Mouse (Mus musculus) forebrain, embryonic 16.5 days (tissue): Measurements from ENCODE around the gene Gm42420. TPM values are rescaled to one million over a fixed set of nuclear protein-coding genes. Genes with fewer than 3 reads are reported as not detected.

Experiments
- ATAC-seq: fragments of 200-750 bp; cut with Nextera tagmentation; 2 replicates; pipeline ENCODE4 v1.8.0; 2017; ENCODE audit warnings: mild to moderate bottlenecking, moderate library complexity
- H3K27ac ChIP-seq: fragments of 300-500 bp; sonication (generic); 2 replicates; pipeline ENCODE4 v1.5.1; 2014; ENCODE audit warnings: low read length, control low read depth
- H3K27me3 ChIP-seq: fragments of 300-500 bp; sonication (generic); replicated peaks from 2 replicates; pipeline ENCODE4 v1.6.1; 2014; ENCODE audit warnings: low read length; ENCODE audit not compliant: control insufficient read depth, insufficient read depth
- H3K36me3 ChIP-seq: fragments of 300-500 bp; sonication (generic); 2 replicates; pipeline ENCODE4 v1.6.1; 2014; ENCODE audit not compliant: control insufficient read depth, insufficient read depth
- H3K4me1 ChIP-seq: fragments of 300-500 bp; sonication (generic); replicated peaks from 2 replicates; pipeline ENCODE4 v1.6.1; 2014; ENCODE audit warnings: low read length; ENCODE audit not compliant: control insufficient read depth, insufficient read depth
- H3K4me2 ChIP-seq: fragments of 300-500 bp; sonication (generic); 2 replicates; pipeline ENCODE4 v1.6.1; 2014; ENCODE audit warnings: mild to moderate bottlenecking, low read length, control low read depth
- H3K4me3 ChIP-seq: fragments of 300-500 bp; sonication (generic); replicated peaks from 2 replicates; pipeline ENCODE4 v1.5.1; 2014; ENCODE audit warnings: mild to moderate bottlenecking, low read length, control low read depth
- H3K9ac ChIP-seq: fragments of 300-500 bp; sonication (generic); replicated peaks from 2 replicates; pipeline ENCODE4 v1.6.1; 2014; ENCODE audit warnings: low read depth, low read length, control low read depth
- H3K9me3 ChIP-seq: fragments of 300-500 bp; sonication (generic); 2 replicates; pipeline ENCODE4 v1.6.1; 2016; ENCODE audit warnings: low read length; ENCODE audit not compliant: control insufficient read depth
- WGBS: fragments of 180-500 bp; shearing (Covaris S2); extraction: QIAGEN DNeasy Blood & Tissue Kit; methylation state at CpG from one replicate; pipeline ENCODE4 v1.1.7; 2014; 5-methylcytosine and 5-hydroxymethylcytosine counted together
- polyA plus RNA-seq: library from polyadenylated mRNA; unstranded; fragments of >200 nt; fragmentation: Nextera tagmentation; extraction: Ambion mirVana; gene quantifications from 2 replicates; pipeline ENCODE4 v1.2.1, GENCODE M21; 2015

Gm42420 gene
- polyA plus RNA-seq, 1 experiment from 2014 or later, result not detected

DNA sequence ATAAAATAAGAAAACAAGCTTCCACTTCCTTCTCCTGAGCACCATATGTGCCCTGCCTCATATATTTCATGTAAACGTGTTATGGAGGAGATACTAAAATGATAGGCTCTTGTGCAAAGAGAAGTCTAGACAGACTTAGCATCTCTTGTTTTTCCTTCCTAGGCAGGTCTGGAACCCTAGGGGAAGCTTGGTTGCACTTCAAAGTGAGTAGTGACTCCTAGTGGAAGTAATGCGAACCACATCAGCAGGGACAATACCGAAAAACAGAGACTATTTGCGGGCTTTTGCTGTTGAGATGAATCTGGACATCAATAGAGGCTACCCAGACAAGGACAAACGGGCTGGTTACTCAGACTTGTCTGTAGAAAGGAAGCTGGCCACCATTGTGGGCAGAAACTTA, 18.0 kb upstream of the Gm42420 start:
- H3K4me2 ChIP-seq, result no peak overlapping the region
- no peak for ATAC-seq

DNA sequence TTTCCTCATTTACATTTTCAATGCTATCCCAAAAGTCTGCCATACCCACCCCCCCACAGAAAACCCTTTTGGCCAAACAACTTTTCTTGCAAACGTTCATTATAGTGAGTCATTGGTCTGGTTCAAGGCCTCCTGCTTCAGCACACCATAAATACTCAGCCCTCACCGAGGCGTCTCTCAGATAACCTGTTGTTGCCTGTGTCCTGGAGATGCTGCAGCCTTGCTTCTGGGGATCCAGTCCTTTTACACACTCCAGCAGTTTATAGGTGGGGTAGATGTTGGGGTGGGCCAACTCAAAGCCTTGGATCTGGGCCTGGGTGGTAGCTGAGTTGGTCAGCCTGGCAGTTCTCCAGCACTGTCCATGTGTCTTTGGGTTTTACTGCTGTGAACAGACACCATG, 15.1 kb upstream of the Gm42420 start:
- Histone ChIP-seq H3K27me3 (no peaks in the 10 kb centered on the region), H3K9me3 (no peaks in the 10 kb centered on the region), H3K4me2 (no peak overlapping the region), H3K4me3 (no peak overlapping the region), H3K9ac (no peak overlapping the region), H3K27ac (no peak overlapping the region), H3K4me1 (peaks cover 15% of the 10 kb centered on the region), H3K36me3 (no peaks in the 10 kb centered on the region)
- WGBS, result 82% methylated on average over 3 of the region's 3 CpGs
- ATAC-seq, result no peak

More for the DNA sequence above, 18.0 kb upstream of the Gm42420 start:
- Histone ChIP-seq H3K36me3 (no peaks in the 10 kb centered on the region), H3K4me1 (0 out of 2 replicates have a peak, but pooled peaks cover 2% of the 10 kb centered on the region), H3K27me3 (no peaks in the 10 kb centered on the region), H3K9me3 (no peaks in the 10 kb centered on the region), H3K9ac (no peak overlapping the region), H3K4me3 (no peak overlapping the region), H3K27ac (no peak overlapping the region)
- 11% methylated on average over 5 of the region's 5 CpGs for WGBS

DNA sequence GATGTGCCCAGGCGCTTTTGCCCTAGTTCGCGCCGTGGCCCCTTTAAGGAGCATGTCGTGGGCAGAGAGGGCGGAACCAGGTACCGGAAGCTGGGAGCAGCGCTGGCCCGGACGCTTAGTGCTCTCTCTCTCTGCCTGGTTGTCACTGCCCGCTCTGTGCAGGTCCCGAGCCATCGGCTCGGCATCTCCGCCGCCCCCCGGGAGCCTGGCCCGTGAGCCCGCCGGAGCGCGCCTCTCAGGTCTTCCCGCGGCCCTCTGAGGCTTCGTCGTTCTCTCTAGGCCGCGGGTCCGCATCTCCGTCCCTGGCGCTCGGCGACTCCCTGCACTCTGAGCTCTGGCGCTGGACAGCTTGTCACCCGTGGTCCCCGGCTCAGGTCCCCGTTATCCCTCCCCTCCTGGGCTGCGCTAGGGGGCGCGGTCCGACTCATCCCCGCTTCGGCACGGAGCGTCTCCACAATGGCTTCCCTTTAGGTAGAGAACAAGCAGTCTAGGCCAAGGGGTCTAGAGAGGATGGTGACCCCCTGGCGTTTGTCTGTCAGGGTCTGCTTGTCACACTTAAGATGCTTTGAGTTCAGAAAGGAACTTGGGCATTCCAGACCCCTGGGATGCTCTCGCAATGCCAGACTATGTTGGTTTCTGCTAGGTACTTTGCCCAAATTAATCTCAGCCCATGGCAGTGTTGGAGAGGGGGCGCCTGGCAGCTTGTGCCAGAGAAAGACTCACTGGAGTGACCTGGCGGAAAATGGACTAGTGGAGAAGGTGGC, 11.6 kb upstream of the Gm42420 start, which contains the start of gene Adck2:
Adck2 (plus strand) TSS at position 83 of the 764 bp plus-strand sequence.
- Histone ChIP-seq H3K27ac (peak within 1 kb of the TSS; percentile 96), H3K4me1 (peaks cover 15% of the 10 kb centered on the region), H3K36me3 (peaks cover 2% of the 10 kb centered on the region; the same call in 1 of the 2 replicates), H3K27me3 (no peaks in the 10 kb centered on the region), H3K4me2 (peak within 1 kb of the TSS; percentile 90), H3K9ac (peak within 1 kb of the TSS; percentile 97), H3K9me3 (no peaks in the 10 kb centered on the region), H3K4me3 (peak within 1 kb of the TSS; percentile 80)
- WGBS, result under 1% methylated on average over 49 of the region's 49 CpGs
- ATAC-seq, result peak; percentile 96

DNA sequence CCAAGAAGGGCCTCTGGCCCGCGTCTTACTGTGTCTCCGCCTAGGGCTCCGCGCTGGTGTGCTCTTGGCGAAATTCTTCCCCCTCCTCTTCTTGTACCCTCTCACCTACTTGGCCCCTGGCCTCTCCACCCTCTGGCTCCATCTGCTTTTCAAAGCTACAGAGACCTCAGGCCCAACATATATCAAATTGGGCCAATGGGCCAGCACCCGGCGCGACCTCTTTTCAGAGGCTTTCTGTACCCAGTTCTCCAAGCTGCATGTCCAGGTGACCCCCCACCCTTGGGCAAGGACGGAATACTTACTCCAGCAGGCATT, 11.0 kb upstream of the Gm42420 start:
- peaks cover 15% of the 10 kb centered on the region for H3K4me1 ChIP-seq
- no peak for ATAC-seq
- H3K36me3 ChIP-seq, result peaks cover 2% of the 10 kb centered on the region; the same call in 1 of the 2 replicates
- H3K4me2 ChIP-seq, result peak overlapping the region; percentile 90
- H3K4me3 ChIP-seq, result peak overlapping the region; percentile 80
- WGBS, result 21% methylated on average over 10 of the region's 10 CpGs
- no peaks in the 10 kb centered on the region for H3K27me3 ChIP-seq
- no peaks in the 10 kb centered on the region for H3K9me3 ChIP-seq
- H3K27ac ChIP-seq, result peak overlapping the region; percentile 96
- H3K9ac ChIP-seq, result peak overlapping the region; percentile 97

DNA sequence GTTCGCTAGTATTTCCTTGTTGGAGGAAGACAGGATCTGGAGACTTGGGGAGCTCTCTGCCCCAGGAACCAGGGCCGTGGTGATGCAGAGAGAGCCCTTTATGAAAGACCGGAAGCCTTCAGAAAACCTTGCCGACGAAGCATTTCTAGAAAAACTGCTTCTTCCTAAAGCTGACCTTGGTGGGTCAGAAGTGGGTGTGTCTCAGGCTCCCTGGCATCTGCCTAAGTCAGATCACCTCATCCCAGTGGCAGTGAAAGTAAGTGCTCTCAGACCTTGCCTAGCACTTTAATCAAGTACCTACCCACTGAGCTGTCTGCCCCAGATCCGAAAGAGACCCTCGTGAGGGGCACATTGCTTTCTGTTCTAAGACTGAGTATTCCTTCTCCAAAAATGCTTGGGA, 10.6 kb upstream of the Gm42420 start:
- Histone ChIP-seq H3K9me3 (no peaks in the 10 kb centered on the region), H3K27ac (no peak overlapping the region), H3K36me3 (peaks cover 2% of the 10 kb centered on the region; the same call in 1 of the 2 replicates), H3K27me3 (no peaks in the 10 kb centered on the region), H3K9ac (peak overlapping the region; percentile 97), H3K4me2 (peak overlapping the region; percentile 90), H3K4me1 (peaks cover 15% of the 10 kb centered on the region), H3K4me3 (no peak overlapping the region)
- 73% methylated on average over 7 of the region's 7 CpGs for WGBS
- no peak for ATAC-seq

DNA sequence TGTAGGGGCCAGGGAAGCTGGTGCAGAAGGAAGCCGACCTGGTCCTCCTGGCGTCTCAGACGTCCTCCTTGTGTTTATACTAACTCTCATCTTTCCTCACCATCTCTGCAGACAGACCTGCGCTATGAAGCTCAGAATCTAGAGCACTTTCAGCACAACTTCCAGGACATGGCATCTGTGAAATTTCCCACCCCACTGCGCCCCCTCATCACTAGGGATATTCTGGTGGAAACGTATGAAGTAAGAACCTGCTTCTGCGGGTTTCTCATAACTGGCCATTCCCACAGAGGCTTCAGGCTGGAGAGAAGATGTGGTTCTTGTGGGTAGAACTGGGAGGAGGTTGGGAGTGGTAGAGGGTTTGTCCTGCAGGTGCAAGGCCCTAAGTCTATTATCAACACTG, 6.0 kb upstream of the Gm42420 start:
- Histone ChIP-seq H3K4me2 (no peak overlapping the region), H3K9me3 (no peaks in the 10 kb centered on the region), H3K27me3 (no peaks in the 10 kb centered on the region), H3K27ac (no peak overlapping the region), H3K4me3 (no peak overlapping the region), H3K9ac (no peak overlapping the region), H3K4me1 (peaks cover 6% of the 10 kb centered on the region), H3K36me3 (peaks cover 16% of the 10 kb centered on the region)
- WGBS, result 91% methylated on average over 7 of the region's 7 CpGs
- no peak for ATAC-seq

DNA sequence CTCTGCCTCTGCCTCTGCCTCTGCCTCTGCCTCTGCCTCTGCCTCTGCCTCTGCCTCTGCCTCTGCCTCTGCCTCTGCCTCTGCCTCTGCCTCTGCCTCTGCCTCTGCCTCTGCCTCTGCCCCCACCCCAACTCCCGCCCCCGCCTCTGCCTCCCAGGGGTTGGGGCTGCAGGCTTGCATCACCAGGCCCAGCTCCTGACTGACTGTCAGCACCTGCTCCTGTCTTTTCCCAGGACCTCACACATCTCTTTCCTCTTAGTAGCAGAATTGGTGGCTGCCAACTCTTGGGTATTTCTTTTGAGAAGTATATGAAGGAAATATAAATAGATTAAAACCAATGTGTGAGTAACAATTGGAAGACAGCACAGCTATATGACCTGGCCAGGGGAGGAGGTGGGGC, 5.0 kb upstream of the Gm42420 start:
- H3K9me3 ChIP-seq, result no peaks in the 10 kb centered on the region
- no peak overlapping the region for H3K4me3 ChIP-seq
- no peak for ATAC-seq
- H3K27me3 ChIP-seq, result no peaks in the 10 kb centered on the region
- 82% methylated on average over 2 of the region's 2 CpGs for WGBS
- no peak overlapping the region for H3K9ac ChIP-seq
- no peaks in the 10 kb centered on the region for H3K4me1 ChIP-seq
- no peak overlapping the region for H3K27ac ChIP-seq
- H3K36me3 ChIP-seq, result peaks cover 16% of the 10 kb centered on the region
- H3K4me2 ChIP-seq, result no peak overlapping the region

DNA sequence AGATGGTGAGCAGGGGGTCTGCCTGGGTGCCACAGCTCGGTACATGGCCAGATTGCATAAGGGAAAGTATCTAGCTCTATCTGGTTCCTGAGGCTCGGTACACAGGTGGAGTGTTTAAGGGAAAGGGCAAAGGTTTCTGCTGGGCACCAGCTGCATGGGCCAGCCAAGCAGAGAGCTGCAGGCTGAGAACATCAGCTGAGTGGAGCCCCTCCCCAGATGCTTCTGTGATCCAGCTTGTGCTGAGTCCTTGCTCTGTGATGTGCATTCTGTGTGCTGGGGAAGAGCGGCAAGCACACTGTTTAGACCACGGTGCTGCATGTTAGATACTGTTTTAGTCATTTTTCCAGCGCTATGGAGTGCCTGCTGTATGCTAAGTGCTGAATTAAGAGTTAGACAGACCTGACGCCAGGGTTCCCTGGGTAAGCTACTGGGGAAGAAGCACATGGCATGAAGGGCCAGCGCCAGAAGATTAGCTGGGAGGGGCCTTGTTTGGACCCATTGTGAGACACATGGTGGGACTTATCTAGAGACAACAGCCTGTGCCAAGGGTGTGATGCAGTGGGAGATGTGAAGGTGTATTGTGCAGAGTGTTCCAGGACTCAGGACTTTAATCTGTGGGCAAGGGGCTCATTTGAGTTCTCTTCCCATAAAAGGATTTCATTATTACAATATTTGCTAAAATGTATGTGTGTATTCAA, 4.3 kb upstream of the Gm42420 start:
- H3K27ac ChIP-seq, result no peak overlapping the region
- WGBS, result 85% methylated on average over 7 of the region's 7 CpGs
- no peak for ATAC-seq
- peaks cover 16% of the 10 kb centered on the region for H3K36me3 ChIP-seq
- H3K4me2 ChIP-seq, result no peak overlapping the region
- H3K27me3 ChIP-seq, result no peaks in the 10 kb centered on the region
- H3K9me3 ChIP-seq, result no peaks in the 10 kb centered on the region
- H3K4me1 ChIP-seq, result no peaks in the 10 kb centered on the region
- no peak overlapping the region for H3K4me3 ChIP-seq
- H3K9ac ChIP-seq, result no peak overlapping the region

DNA sequence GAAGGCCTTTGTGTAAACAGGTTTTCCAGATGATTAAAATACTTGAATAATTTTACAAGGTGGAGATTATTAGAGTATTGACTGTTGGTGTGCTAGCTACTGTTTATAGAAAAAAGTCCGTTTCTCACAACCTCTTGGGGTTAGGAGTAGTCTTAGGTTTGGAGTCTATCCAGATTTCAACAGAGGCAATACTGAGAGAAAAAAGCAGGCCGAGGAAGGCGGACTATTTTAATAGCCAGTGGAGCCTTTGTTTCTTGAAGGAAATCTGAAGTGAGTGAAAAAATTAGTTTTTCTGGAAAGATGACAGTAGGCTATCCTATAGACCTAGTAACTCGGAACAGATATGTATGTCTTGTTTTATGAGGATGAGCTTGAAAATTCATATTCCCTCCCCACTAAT, 5.9 kb downstream of the Gm42420 start:
- Histone ChIP-seq H3K9ac (no peak overlapping the region), H3K4me3 (no peak overlapping the region), H3K9me3 (no peaks in the 10 kb centered on the region), H3K27me3 (no peaks in the 10 kb centered on the region), H3K36me3 (peaks cover 12% of the 10 kb centered on the region; the same call in 1 of the 2 replicates), H3K27ac (no peak overlapping the region), H3K4me2 (no peak overlapping the region), H3K4me1 (peaks cover 16% of the 10 kb centered on the region)
- 95% methylated on average over 4 of the region's 4 CpGs for WGBS
- ATAC-seq, result no peak
